Mouse (Mus musculus): Measurements from ENCODE around the gene Lgals1.

DNA sequence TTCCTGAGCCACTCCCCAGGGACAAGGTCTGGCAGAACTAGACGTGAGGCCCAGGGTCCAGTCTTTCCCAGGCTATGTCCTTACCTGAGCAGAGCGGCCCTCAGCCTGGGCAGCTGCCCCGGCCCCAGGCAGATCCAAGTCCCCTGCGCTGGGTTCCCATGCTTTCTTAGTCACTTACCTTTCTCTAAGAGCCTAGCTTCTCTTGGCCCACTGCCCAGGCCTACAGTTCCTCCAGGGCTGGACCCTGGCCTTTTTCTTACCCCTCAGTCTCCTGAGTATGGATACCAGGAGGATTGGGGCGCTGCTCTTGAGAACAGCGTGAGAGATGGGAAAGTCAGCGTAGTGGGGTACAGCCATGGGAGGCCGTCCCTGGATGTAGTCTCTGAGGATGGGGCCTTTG, 46.1 kb upstream of the Lgals1 start:
- TF ChIP-seq CTCF (IDR thresholded peaks at IDR 0.05; ENCODE audit: low read depth, low read length): no peak
- TF ChIP-seq POLR2A (IDR thresholded peaks at IDR 0.05; ENCODE audit: borderline replicate concordance, low read depth, low read length): no peak

All from bone marrow macrophage, adult 2 months (primary cell).